Comparison of ENCODE assay signal across 15 mouse cellular contexts in genomic region chr16:41542641-41543040, GRCm38 (mm10).
DNase-seq lines count a peak whose midpoint lies in the region; ATAC-seq and TF ChIP-seq lines count a peak whose summit lies in the region.
"Had no signal": no experiment of that assay in that cellular context is flagged by ENCODE, and none has a peak within 500 bp of the region (broad histone marks: within the 10 kb centered on the region; RNA-seq: fewer than 3 reads in every experiment).

No protein-coding gene starts in this region.

- no peak overlapping the region for H3K27ac ChIP-seq in kidney, embryonic 15.5 days
- no peak overlapping the region for H3K27ac ChIP-seq in midbrain, postnatal 0 days (ENCODE audit: low read depth, low read length)
- H3K27ac ChIP-seq in midbrain, embryonic 14.5 days (replicated peaks; ENCODE audit: low read depth, low read length) = no peak overlapping the region
- H3K27ac ChIP-seq: forebrain, embryonic 10.5 days; liver, embryonic 13.5 days; macrophage; midbrain, embryonic 12.5 days had no signal

- no peak overlapping the region for H3K9ac ChIP-seq in kidney, embryonic 15.5 days
- no peak overlapping the region for H3K9ac ChIP-seq in midbrain, postnatal 0 days (replicated peaks; ENCODE audit: low read length, poor library complexity, severe bottlenecking)
- H3K9ac ChIP-seq in midbrain, embryonic 14.5 days (replicated peaks; ENCODE audit: low read length) = no peak overlapping the region
- H3K9ac ChIP-seq: liver, embryonic 13.5 days; midbrain, embryonic 12.5 days had no signal

- no peak overlapping the region for H3K4me3 ChIP-seq in kidney, embryonic 15.5 days (replicated peaks)
- no peak overlapping the region for H3K4me3 ChIP-seq in midbrain, postnatal 0 days (ENCODE audit: low read depth, low read length)
- H3K4me3 ChIP-seq in midbrain, embryonic 14.5 days (replicated peaks; ENCODE audit: low read depth, low read length) = no peak overlapping the region
- H3K4me3 ChIP-seq: forebrain, embryonic 10.5 days; liver, embryonic 13.5 days; midbrain, embryonic 12.5 days had no signal

- WGBS in kidney, embryonic 15.5 days = 47% methylated on average over 2 of the region's 2 CpGs
- 46% methylated on average over 2 of the region's 2 CpGs for WGBS in midbrain, postnatal 0 days
- WGBS in midbrain, embryonic 14.5 days = 44% methylated on average over 2 of the region's 2 CpGs

- peak; percentile 37 for TF ChIP-seq CTCF in midbrain, postnatal 0 days (IDR thresholded peaks at IDR 0.05)

- no peaks in the 10 kb centered on the region for H3K36me3 ChIP-seq in kidney, embryonic 15.5 days
- H3K36me3 ChIP-seq in midbrain, postnatal 0 days (ENCODE audit: insufficient read depth, low read length) = no peaks in the 10 kb centered on the region
- H3K36me3 ChIP-seq in midbrain, embryonic 14.5 days (ENCODE audit: control insufficient read depth, insufficient read depth, low read length) = no peaks in the 10 kb centered on the region
- H3K36me3 ChIP-seq: forebrain, embryonic 10.5 days; liver, embryonic 13.5 days; midbrain, embryonic 12.5 days had no signal

- no peak overlapping the region for H3K4me2 ChIP-seq in kidney, embryonic 15.5 days
- no peak overlapping the region for H3K4me2 ChIP-seq in midbrain, postnatal 0 days (ENCODE audit: low read depth, low read length, poor library complexity, severe bottlenecking)
- H3K4me2 ChIP-seq in midbrain, embryonic 14.5 days (ENCODE audit: low read length) = no peak overlapping the region
- H3K4me2 ChIP-seq: liver, embryonic 13.5 days; midbrain, embryonic 12.5 days had no signal

- 0 out of 2 replicates have a peak, but pooled peaks have one; percentile 62 for ATAC-seq in kidney, embryonic 15.5 days (replicated peaks; ENCODE audit: low FRiP score)
- ATAC-seq in midbrain, postnatal 0 days (ENCODE audit: low FRiP score) = no peak
- ATAC-seq in midbrain, embryonic 14.5 days (ENCODE audit: low FRiP score, low TSS enrichment) = no peak

- peak; percentile 58 for DNase-seq in embryo, embryonic 10 days (ENCODE audit: low spot score)
- DNase-seq in embryo, embryonic 9.5 days (ENCODE audit: extremely low spot score) = no peak
- no peak for DNase-seq in kidney, adult 9 months
- DNase-seq in midbrain, postnatal 0 days (ENCODE audit: low spot score) = no peak
- no peak for DNase-seq in midbrain, embryonic 14.5 days
- peak; percentile 38 for DNase-seq in retina, postnatal 1 day
- DNase-seq in spleen, postnatal 14 days (ENCODE audit: low spot score in 2 of 2) = no peak
- DNase-seq: adrenal gland, postnatal 14 days; heart, adult 18-20 months; layer of hippocampus, adult 9-11 months; liver, embryonic 13.5 days had no signal

- no peaks in the 10 kb centered on the region for H3K9me3 ChIP-seq in kidney, embryonic 15.5 days (replicated peaks)
- H3K9me3 ChIP-seq in midbrain, postnatal 0 days (ENCODE audit: low read length) = no peaks in the 10 kb centered on the region
- no peaks in the 10 kb centered on the region for H3K9me3 ChIP-seq in midbrain, embryonic 14.5 days (ENCODE audit: control insufficient read depth, low read length)
- H3K9me3 ChIP-seq: forebrain, embryonic 10.5 days; liver, embryonic 13.5 days; midbrain, embryonic 12.5 days had no signal

- no peaks in the 10 kb centered on the region for H3K27me3 ChIP-seq in kidney, embryonic 15.5 days
- no peaks in the 10 kb centered on the region for H3K27me3 ChIP-seq in midbrain, postnatal 0 days (ENCODE audit: insufficient read depth, low read length)
- H3K27me3 ChIP-seq in midbrain, embryonic 14.5 days (ENCODE audit: control insufficient read depth, insufficient read depth, low read length) = no peaks in the 10 kb centered on the region
- H3K27me3 ChIP-seq: liver, embryonic 13.5 days; midbrain, embryonic 12.5 days had no signal

- no peaks in the 10 kb centered on the region for H3K4me1 ChIP-seq in kidney, embryonic 15.5 days
- H3K4me1 ChIP-seq in midbrain, postnatal 0 days (ENCODE audit: insufficient read depth, low read length) = no peaks in the 10 kb centered on the region
- H3K4me1 ChIP-seq in midbrain, embryonic 14.5 days (ENCODE audit: control insufficient read depth, insufficient read depth, low read length) = no peaks in the 10 kb centered on the region
- H3K4me1 ChIP-seq: forebrain, embryonic 10.5 days; liver, embryonic 13.5 days; midbrain, embryonic 12.5 days had no signal

Comparison
In these comparisons a context has a peak if more than half of its experiments do, and no peak if none do; other contexts are left out.
1. DNase-seq: peak in embryo, embryonic 10 days (single experiment) and retina, postnatal 1 day (single experiment); none in embryo, embryonic 9.5 days (single experiment), kidney, adult 9 months (single experiment), midbrain, postnatal 0 days (single experiment), midbrain, embryonic 14.5 days (single experiment) and spleen, postnatal 14 days (0 of 2).